Mouse (Mus musculus): ENCODE results near the gene Trex1.

The Trex1 gene

DNA sequence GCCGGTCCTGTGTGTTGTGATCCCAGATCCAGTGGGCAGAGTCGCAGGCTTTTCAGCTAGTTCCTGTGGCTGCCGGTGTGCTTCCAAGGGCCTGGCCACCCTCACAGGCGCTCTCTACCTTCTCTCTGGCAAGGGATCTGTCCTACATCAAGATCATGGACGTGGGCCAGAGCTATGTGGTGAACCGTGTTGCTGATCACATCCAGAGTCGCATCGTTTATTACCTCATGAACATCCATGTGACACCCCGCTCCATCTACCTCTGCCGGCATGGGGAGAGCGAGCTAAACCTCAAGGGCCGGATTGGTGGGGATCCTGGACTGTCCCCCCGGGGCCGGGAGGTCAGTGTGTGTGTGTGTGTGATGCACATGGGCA is 49.2 kb downstream of the Trex1 start:
- DNase-seq (ENCODE audit: low spot score): no peak

DNA sequence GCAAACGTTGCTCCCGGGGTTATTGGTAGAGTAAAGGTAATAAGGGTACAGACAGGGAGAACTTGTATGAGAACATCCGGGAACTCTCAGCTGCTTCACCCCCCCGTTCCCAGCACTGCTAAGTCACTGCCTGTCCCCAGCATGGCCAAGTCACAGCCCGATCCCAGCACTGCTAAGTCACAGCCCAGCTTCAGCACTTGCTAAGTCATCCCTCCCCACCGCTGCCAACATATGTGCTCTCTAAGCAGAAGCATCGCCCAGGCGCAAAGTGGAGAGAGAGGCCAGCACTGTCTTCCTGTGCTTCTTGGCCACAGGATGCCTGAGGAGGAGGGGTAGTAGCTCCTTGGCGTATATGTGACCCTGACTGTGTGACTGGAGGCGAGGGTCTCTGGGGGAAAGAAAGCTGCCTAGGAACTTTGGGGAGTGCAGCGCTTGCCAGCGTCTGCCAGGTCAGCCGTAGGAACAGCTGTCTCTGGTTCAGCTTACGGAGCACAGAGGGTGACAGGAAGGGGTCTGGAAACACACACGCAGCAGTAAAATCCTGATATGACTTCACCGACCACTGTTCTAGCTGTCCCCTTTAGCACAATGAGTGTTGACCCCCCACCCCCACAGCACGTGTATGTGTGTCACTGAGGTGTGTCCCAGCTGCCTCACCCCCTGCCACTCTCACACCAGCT is 49.8 kb downstream of the Trex1 start:
- DNase-seq (ENCODE audit: low spot score): no peak

DNA sequence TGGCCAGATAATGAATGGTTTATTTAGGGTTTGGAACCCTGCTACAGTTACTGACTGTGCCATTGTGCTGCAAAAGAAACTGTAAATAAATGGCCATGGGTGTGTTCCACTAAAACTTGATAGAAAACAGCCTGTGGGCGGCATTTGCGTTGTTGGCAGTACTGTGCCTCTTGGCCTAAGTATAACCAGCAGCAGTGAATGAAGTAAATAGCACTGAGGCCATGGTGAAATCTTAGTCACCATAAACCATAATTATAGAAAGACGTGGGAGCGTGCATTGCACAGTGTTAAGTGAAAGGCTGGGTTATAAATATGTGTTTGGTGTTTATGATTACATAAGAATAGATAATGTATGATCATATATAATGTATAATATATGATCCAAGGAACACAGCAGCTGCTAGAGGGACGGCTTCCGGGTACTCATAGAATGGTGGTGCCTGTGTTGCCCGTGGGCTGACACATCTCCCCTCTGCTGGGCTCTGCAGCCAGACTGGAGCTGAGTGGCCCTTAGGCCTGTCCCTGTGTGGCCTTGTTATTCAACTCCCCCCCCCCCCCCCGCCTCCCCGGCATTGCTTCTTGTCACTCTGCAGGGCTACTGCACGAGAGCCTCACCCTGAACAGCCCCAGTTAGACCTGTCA is 50.4 kb downstream of the Trex1 start:
- DNase-seq (ENCODE audit: low spot score): no peak

DNA sequence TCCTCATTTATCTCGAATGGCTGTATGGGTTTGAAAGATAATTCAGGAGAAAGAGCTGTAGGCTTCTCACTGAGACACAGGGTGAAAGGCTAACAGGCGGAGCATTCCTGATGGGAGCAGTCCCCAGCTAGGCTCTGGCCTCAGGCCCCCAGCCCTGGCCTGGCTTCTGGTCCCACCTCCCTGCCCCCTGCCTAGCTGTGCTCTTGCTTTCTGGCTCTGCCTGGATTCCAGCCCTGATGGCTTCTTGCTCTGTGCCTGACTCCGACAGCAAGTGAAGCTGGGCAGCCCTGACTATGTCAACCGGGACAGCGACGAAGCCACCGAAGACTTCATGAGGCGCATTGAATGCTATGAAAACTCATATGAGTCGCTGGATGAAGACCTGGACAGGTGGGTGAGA is 51.5 kb downstream of the Trex1 start:
- DNase-seq (ENCODE audit: low spot score): no peak
